Mouse (Mus musculus): ENCODE data around the gene Susd6. TPM values are rescaled to one million over a fixed set of nuclear protein-coding genes. Genes with fewer than 3 reads are reported as not detected.

The Susd6 gene
- polyA plus RNA-seq, 1 experiment, result 46.3 TPM

GRCm38 (mm10) chr12:80843236-80843635, 52.9 kb downstream of the Susd6 start:
- 27% methylated on average over 2 of the region's 2 CpGs for WGBS
- TF ChIP-seq POLR2A (IDR thresholded peaks at IDR 0.05; ENCODE audit: borderline replicate concordance, insufficient read depth, low read length), result no peak
- no peak for TF ChIP-seq CTCF (IDR thresholded peaks at IDR 0.05; ENCODE audit: borderline replicate concordance, insufficient read depth, low read depth, low read length)
- no peak for DNase-seq
- Histone ChIP-seq H3K27ac (ENCODE audit: insufficient read depth, low read length) (no peak overlapping the region), H3K4me1 (ENCODE audit: control insufficient read depth, insufficient read depth, low read length) (peaks cover 30% of the 10 kb centered on the region), H3K27me3 (ENCODE audit: control insufficient read depth, insufficient read depth, low read length) (no peaks in the 10 kb centered on the region), H3K4me3 (replicated peaks; ENCODE audit: insufficient read depth, low read depth, low read length) (no peak overlapping the region)

GRCm38 (mm10) chr12:80843651-80844444, 53.5 kb downstream of the Susd6 start:
- Histone ChIP-seq H3K4me3 (replicated peaks; ENCODE audit: insufficient read depth, low read depth, low read length) (no peak overlapping the region), H3K4me1 (ENCODE audit: control insufficient read depth, insufficient read depth, low read length) (peaks cover 28% of the 10 kb centered on the region), H3K27me3 (ENCODE audit: control insufficient read depth, insufficient read depth, low read length) (no peaks in the 10 kb centered on the region), H3K27ac (ENCODE audit: insufficient read depth, low read length) (no peak overlapping the region; the same call in 1 of the 2 replicates)
- DNase-seq, result no peak
- 67% methylated on average over 4 of the region's 4 CpGs for WGBS
- TF ChIP-seq POLR2A (IDR thresholded peaks at IDR 0.05; ENCODE audit: borderline replicate concordance, insufficient read depth, low read length), result no peak
- TF ChIP-seq CTCF (IDR thresholded peaks at IDR 0.05; ENCODE audit: borderline replicate concordance, insufficient read depth, low read depth, low read length), result no peak

GRCm38 (mm10) chr12:80845901-80846300, 55.6 kb downstream of the Susd6 start:
- no peaks in the 10 kb centered on the region for H3K27me3 ChIP-seq (ENCODE audit: control insufficient read depth, insufficient read depth, low read length)
- H3K4me1 ChIP-seq (ENCODE audit: control insufficient read depth, insufficient read depth, low read length), result peaks cover 19% of the 10 kb centered on the region
- no peak for TF ChIP-seq POLR2A (IDR thresholded peaks at IDR 0.05; ENCODE audit: borderline replicate concordance, insufficient read depth, low read length)
- TF ChIP-seq CTCF (IDR thresholded peaks at IDR 0.05; ENCODE audit: borderline replicate concordance, insufficient read depth, low read depth, low read length), result no peak
- no peak for DNase-seq
- 22% methylated on average over 1 of the region's 1 CpGs for WGBS
- H3K27ac ChIP-seq (ENCODE audit: insufficient read depth, low read length), result no peak overlapping the region
- H3K4me3 ChIP-seq (replicated peaks; ENCODE audit: insufficient read depth, low read depth, low read length), result no peak overlapping the region

DNA sequence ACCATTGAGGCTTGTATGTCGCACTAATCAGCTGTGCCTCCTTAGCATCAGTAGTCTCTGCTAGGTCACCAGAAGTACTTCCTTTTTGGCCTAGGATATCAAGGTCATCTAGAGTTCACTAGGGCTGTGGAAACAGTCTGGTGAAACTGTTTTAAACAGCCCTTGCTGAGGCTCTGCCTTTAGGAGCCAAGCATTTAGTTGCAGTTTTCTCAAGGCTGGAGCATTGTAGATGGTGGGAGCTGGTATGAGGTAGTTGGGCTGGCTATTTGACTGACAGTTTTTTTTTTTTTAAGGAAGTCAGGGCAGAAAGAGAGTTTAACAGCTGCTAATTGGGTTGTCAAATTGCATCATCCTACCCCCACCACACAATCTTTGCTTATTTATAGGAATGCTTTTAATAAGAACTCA, 56.6 kb downstream of the Susd6 start:
- TF ChIP-seq POLR2A (IDR thresholded peaks at IDR 0.05; ENCODE audit: borderline replicate concordance, insufficient read depth, low read length) (no peak), CTCF (IDR thresholded peaks at IDR 0.05; ENCODE audit: borderline replicate concordance, insufficient read depth, low read depth, low read length) (no peak)
- peaks cover 16% of the 10 kb centered on the region for H3K4me1 ChIP-seq (ENCODE audit: control insufficient read depth, insufficient read depth, low read length)
- no peaks in the 10 kb centered on the region for H3K27me3 ChIP-seq (ENCODE audit: control insufficient read depth, insufficient read depth, low read length)
- 39% methylated on average over 1 of the region's 1 CpGs for WGBS
- no peak for DNase-seq
- no peak overlapping the region for H3K4me3 ChIP-seq (replicated peaks; ENCODE audit: insufficient read depth, low read depth, low read length)
- no peak overlapping the region for H3K27ac ChIP-seq (ENCODE audit: insufficient read depth, low read length)

DNA sequence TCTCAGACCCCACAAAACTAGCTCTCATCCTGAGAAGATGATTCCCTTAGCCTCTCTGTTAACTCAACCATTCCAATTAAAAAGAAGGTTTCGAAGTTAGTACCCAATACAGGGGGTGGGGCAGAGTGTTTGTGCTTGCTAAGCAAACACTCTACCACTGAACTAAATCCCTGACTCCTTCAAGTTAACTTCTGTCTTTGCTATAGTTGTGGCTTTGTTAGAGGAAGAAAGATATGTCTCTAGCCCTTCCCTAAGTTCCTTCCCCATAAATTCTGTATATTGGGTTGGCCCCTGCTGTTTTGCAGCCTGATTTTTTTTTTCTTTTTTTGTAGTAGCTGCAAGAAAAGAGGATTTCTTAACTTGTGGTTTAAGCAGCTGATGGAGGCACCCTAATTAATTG, 61.7 kb downstream of the Susd6 start:
- DNase-seq, result no peak
- Histone ChIP-seq H3K27ac (ENCODE audit: insufficient read depth, low read length) (no peak overlapping the region), H3K27me3 (ENCODE audit: control insufficient read depth, insufficient read depth, low read length) (no peaks in the 10 kb centered on the region), H3K4me3 (replicated peaks; ENCODE audit: insufficient read depth, low read depth, low read length) (no peak overlapping the region), H3K4me1 (ENCODE audit: control insufficient read depth, insufficient read depth, low read length) (peaks cover 25% of the 10 kb centered on the region; the same call in 1 of the 2 replicates)
- WGBS, result 88% methylated on average over 1 of the region's 1 CpGs
- TF ChIP-seq CTCF (IDR thresholded peaks at IDR 0.05; ENCODE audit: borderline replicate concordance, insufficient read depth, low read depth, low read length) (no peak), POLR2A (IDR thresholded peaks at IDR 0.05; ENCODE audit: borderline replicate concordance, insufficient read depth, low read length) (no peak)

GRCm38 (mm10) chr12:80853737-80854136, 63.4 kb downstream of the Susd6 start:
- Histone ChIP-seq H3K27ac (ENCODE audit: insufficient read depth, low read length) (peak overlapping the region; percentile 78; the same call in 1 of the 2 replicates), H3K4me3 (replicated peaks; ENCODE audit: insufficient read depth, low read depth, low read length) (no peak overlapping the region), H3K4me1 (ENCODE audit: control insufficient read depth, insufficient read depth, low read length) (peaks cover 28% of the 10 kb centered on the region; the same call in 1 of the 2 replicates), H3K27me3 (ENCODE audit: control insufficient read depth, insufficient read depth, low read length) (no peaks in the 10 kb centered on the region)
- no peak for TF ChIP-seq CTCF (IDR thresholded peaks at IDR 0.05; ENCODE audit: borderline replicate concordance, insufficient read depth, low read depth, low read length)
- TF ChIP-seq POLR2A (IDR thresholded peaks at IDR 0.05; ENCODE audit: borderline replicate concordance, insufficient read depth, low read length), result no peak
- 5% methylated on average over 3 of the region's 3 CpGs for WGBS
- DNase-seq, result peak in 1 of 2 experiments; percentile 52

- Histone ChIP-seq H3K27ac (ENCODE audit: insufficient read depth, low read length) (peak overlapping the region; percentile 29; the same call in 1 of the 2 replicates), H3K4me3 (replicated peaks; ENCODE audit: insufficient read depth, low read depth, low read length) (no peak overlapping the region), H3K4me1 (ENCODE audit: control insufficient read depth, insufficient read depth, low read length) (peaks cover 28% of the 10 kb centered on the region; the same call in 1 of the 2 replicates), H3K27me3 (ENCODE audit: control insufficient read depth, insufficient read depth, low read length) (no peaks in the 10 kb centered on the region)
- WGBS, result 92% methylated on average over 4 of the region's 4 CpGs
- no peak for TF ChIP-seq CTCF (IDR thresholded peaks at IDR 0.05; ENCODE audit: borderline replicate concordance, insufficient read depth, low read depth, low read length)
- TF ChIP-seq POLR2A (IDR thresholded peaks at IDR 0.05; ENCODE audit: borderline replicate concordance, insufficient read depth, low read length), result no peak
- no peak for DNase-seq
Observed at GRCm38 (mm10) chr12:80854671-80855070, 64.4 kb downstream of the Susd6 start.

GRCm38 (mm10) chr12:80855100-80855499, 64.8 kb downstream of the Susd6 start:
- Histone ChIP-seq H3K27ac (ENCODE audit: insufficient read depth, low read length) (peak overlapping the region; percentile 75; the same call in 1 of the 2 replicates), H3K4me3 (replicated peaks; ENCODE audit: insufficient read depth, low read depth, low read length) (no peak overlapping the region), H3K27me3 (ENCODE audit: control insufficient read depth, insufficient read depth, low read length) (no peaks in the 10 kb centered on the region), H3K4me1 (ENCODE audit: control insufficient read depth, insufficient read depth, low read length) (peaks cover 26% of the 10 kb centered on the region; the same call in 1 of the 2 replicates)
- no peak for TF ChIP-seq CTCF (IDR thresholded peaks at IDR 0.05; ENCODE audit: borderline replicate concordance, insufficient read depth, low read depth, low read length)
- TF ChIP-seq POLR2A (IDR thresholded peaks at IDR 0.05; ENCODE audit: borderline replicate concordance, insufficient read depth, low read length), result no peak
- WGBS, result 33% methylated on average over 2 of the region's 2 CpGs
- peak in 1 of 2 experiments; percentile 74 for DNase-seq

Measured in cerebellum, adult 2 months (tissue).